Mouse (Mus musculus) layer of hippocampus, adult 9-11 months (tissue): ENCODE measurements around the gene Vegfb.

Source experiments
- DNase-seq: peaks from one replicate; pipeline ENCODE4 v3.0.0; 2022

Gene Vegfb

GRCm38 (mm10) chr19:6987061-6987903, at the start of gene Vegfb:
TSS of gene Vegfb (minus strand) at chr19:6987651.
- no peak for DNase-seq

GRCm38 (mm10) chr19:7034006-7034405, 46.6 kb upstream of the Vegfb start:
- no peak for DNase-seq

GRCm38 (mm10) chr19:7029531-7029930, 42.1 kb upstream of the Vegfb start:
- peak; percentile 55 for DNase-seq

- DNase-seq, result no peak
Observed at GRCm38 (mm10) chr19:7020224-7020641, 32.8 kb upstream of the Vegfb start.

GRCm38 (mm10) chr19:7019191-7019590, 31.7 kb upstream of the Vegfb start, which contains the start of gene Fermt3:
TSS of gene Fermt3 (minus strand) at chr19:7019469.
- DNase-seq, result peak; percentile 85

- no peak for DNase-seq
Observed at GRCm38 (mm10) chr19:7018546-7018945, 31.1 kb upstream of the Vegfb start.

GRCm38 (mm10) chr19:7017541-7018457, 30.3 kb upstream of the Vegfb start:
- no peak for DNase-seq

GRCm38 (mm10) chr19:7014481-7015135, 27.2 kb upstream of the Vegfb start:
- no peak for DNase-seq

- DNase-seq, result no peak
Observed at GRCm38 (mm10) chr19:7013984-7014383, 26.5 kb upstream of the Vegfb start.

- no peak for DNase-seq
Observed at GRCm38 (mm10) chr19:7012426-7012825, 25.0 kb upstream of the Vegfb start.

GRCm38 (mm10) chr19:7006892-7007593, 19.6 kb upstream of the Vegfb start:
- DNase-seq, result no peak

- no peak for DNase-seq
Observed at GRCm38 (mm10) chr19:6999360-7000063, 12.1 kb upstream of the Vegfb start.

GRCm38 (mm10) chr19:6997721-6998290, 10.4 kb upstream of the Vegfb start:
- peak; percentile 2 for DNase-seq

- DNase-seq, result peak; percentile 89
Observed at GRCm38 (mm10) chr19:6996006-6996405, 8.6 kb upstream of the Vegfb start, which contains the start of the genes Nudt22 and Trpt1. TSS of gene Nudt22 (minus strand) at chr19:6996117. TSS of gene Trpt1 (plus strand) at chr19:6996131.

- DNase-seq, result peak; percentile 13
Observed at GRCm38 (mm10) chr19:6995255-6995991, 8.0 kb upstream of the Vegfb start.

GRCm38 (mm10) chr19:6994489-6994888, 7.0 kb upstream of the Vegfb start:
- DNase-seq, result peak; percentile 2

GRCm38 (mm10) chr19:6994002-6994401, 6.6 kb upstream of the Vegfb start:
- peak; percentile 3 for DNase-seq

- no peak for DNase-seq
Observed at GRCm38 (mm10) chr19:6993011-6993770, 5.7 kb upstream of the Vegfb start.

- DNase-seq, result peak; percentile 98
Observed at GRCm38 (mm10) chr19:6992011-6992858, 4.8 kb upstream of the Vegfb start, which contains the start of gene Dnajc4. TSS of gene Dnajc4 (minus strand) at chr19:6992572.
